ENCODE assay signal across 13 mouse cellular contexts in the genomic region with DNA sequence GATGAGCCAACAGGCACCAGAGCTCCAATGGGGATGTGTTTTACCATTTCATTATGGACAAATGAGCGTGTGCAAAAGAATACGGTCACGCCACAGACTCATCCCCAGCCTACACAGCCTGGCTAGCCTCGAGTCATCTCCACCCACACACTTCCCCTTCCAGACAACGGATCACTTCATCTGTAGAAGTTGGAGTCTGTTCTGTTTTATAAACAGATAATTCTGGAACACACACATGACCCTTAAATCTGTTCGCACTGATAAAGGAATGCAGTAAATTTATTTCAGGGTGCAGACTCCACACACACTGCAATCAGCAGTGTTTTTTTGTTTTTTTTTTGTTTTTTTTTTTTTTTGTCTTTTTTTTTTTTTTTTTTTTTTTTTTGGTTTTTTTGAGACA. TPM values are rescaled to one million over a fixed set of nuclear protein-coding genes. Genes with fewer than 3 reads are reported as not detected.
DNase-seq lines count a peak whose midpoint lies in the region; ATAC-seq lines count a peak whose summit lies in the region.
"Had no signal": no experiment of that assay in that cellular context is flagged by ENCODE, and none has a peak within 500 bp of the region (broad histone marks: within the 10 kb centered on the region; RNA-seq: fewer than 3 reads in every experiment).

No protein-coding gene starts in this region.

- ATAC-seq in CD4-positive, CD25-positive, alpha-beta regulatory T cell, adult 4 months = peak; percentile 90
- peak; percentile 85 for ATAC-seq in erythroid progenitor cell, adult 5-6 weeks (replicated peaks; ENCODE audit: low FRiP score, poor library complexity, severe bottlenecking)
- ATAC-seq: forebrain, embryonic 15.5 days had no signal

- peaks cover 40% of the 10 kb centered on the region for H3K79me2 ChIP-seq in macrophage (ENCODE audit: inconsistent target)

- H3K4me3 ChIP-seq in macrophage (ENCODE audit: inconsistent target) = no peak overlapping the region
- H3K4me3 ChIP-seq: forebrain, embryonic 15.5 days; heart, embryonic 15.5 days; limb, embryonic 13.5 days; neural tube, embryonic 13.5 days had no signal

- WGBS in macrophage (ENCODE audit: missing documents) = 6% methylated on average over 6 of the region's 6 CpGs

- DNase-seq in gastrocnemius, postnatal 14 days = peak; percentile 24
- no peak for DNase-seq in gastrocnemius, postnatal 10 days
- no peak for DNase-seq in cerebellum, postnatal 14 days
- DNase-seq in embryo, embryonic 10.5 days (ENCODE audit: low spot score) = no peak
- no peak for DNase-seq in natural killer cell, adult 2 months (ENCODE audit: low spot score in 2 of 2)
- DNase-seq: kidney, postnatal 36 days had no signal

- peak overlapping the region; percentile 86 for H3K27ac ChIP-seq in macrophage
- H3K27ac ChIP-seq: forebrain, embryonic 15.5 days; heart, embryonic 15.5 days; limb, embryonic 13.5 days; neural tube, embryonic 13.5 days had no signal

- H3K36me3 ChIP-seq in macrophage (ENCODE audit: inconsistent target) = no peaks in the 10 kb centered on the region
- H3K36me3 ChIP-seq: forebrain, embryonic 15.5 days; heart, embryonic 15.5 days; limb, embryonic 13.5 days; neural tube, embryonic 13.5 days had no signal

- intact Hi-C loops in gastrocnemius, postnatal 14 days (cut with DNase I; ENCODE audit: low total_unique reads) = no loop called here

RNA-seq across cellular contexts. Expression of a gene that starts 7.5 kb away (rescaled TPM):
- 10 to 100 TPM in 1 of 2 experiments, 1 to 10 TPM in 1; 6.8 to 13.3 TPM for total RNA-seq in gastrocnemius, postnatal 14 days (2021)
- total RNA-seq in gastrocnemius, postnatal 10 days (2021) = 10 to 100 TPM; 12.7 to 17.7 TPM
- polyA plus RNA-seq in CD4-positive, CD25-positive, alpha-beta regulatory T cell, adult 4 months (2017; shearing (Covaris generic)) = 100 to 1,000 TPM in 1 of 2 experiments, 10 to 100 TPM in 1; 79.4 to 143 TPM
- 4.6 and 5.4 TPM in 2 replicates for total RNA-seq in erythroid progenitor cell, adult 5-6 weeks (2015; ENCODE audit: low replicate concordance)
- total RNA-seq in erythroid progenitor cell, adult 5-6 weeks (2017; ENCODE audit: low replicate concordance) = 2.4 and 6.3 TPM in 2 replicates
- total RNA-seq in macrophage (2018; cell fraction: chromatin; rRNA removed) = 100 to 1,000 TPM; 118 to 513 (median 314) TPM
- 100 to 1,000 TPM in 8 of 26 experiments, 10 to 100 TPM in 18; 53.5 to 117 (median 87.6) TPM for total RNA-seq in macrophage (2018; cell fraction: cytosol; rRNA removed)
- total RNA-seq in macrophage (2018; cell fraction: nucleus; rRNA removed) = 100 to 1,000 TPM; 108 to 315 (median 217) TPM
- 49.6 to 90.2 TPM (median 76.3 TPM) in 3 replicates for polyA plus RNA-seq in macrophage (2018)
